Mouse (Mus musculus): ENCODE measurements around the gene Wnt8b. TPM values are rescaled to one million over a fixed set of nuclear protein-coding genes. Genes with fewer than 3 reads are reported as not detected.

Wnt8b gene
- total and polyA plus RNA-seq, 2 experiments from 2014 or later: not detected

GRCm38 (mm10) chr19:44500240-44500639, 7.0 kb downstream of the Wnt8b start:
- 68% methylated on average over 5 of the region's 5 CpGs for WGBS
- no peak overlapping the region for H3K4me3 ChIP-seq (ENCODE audit: low read depth, low read length)
- ATAC-seq (ENCODE audit: insufficient read depth, low read depth): no peak

GRCm38 (mm10) chr19:44501925-44502324, 8.7 kb downstream of the Wnt8b start:
- Histone ChIP-seq H3K9me3 (replicated peaks; ENCODE audit: control insufficient read depth, low read length) (no peaks in the 10 kb centered on the region), H3K36me3 (replicated peaks; ENCODE audit: control insufficient read depth, insufficient read depth, low read length) (no peaks in the 10 kb centered on the region), H3K4me2 (ENCODE audit: low read depth, low read length) (no peak overlapping the region), H3K9ac (replicated peaks; ENCODE audit: low read depth, low read length) (no peak overlapping the region), H3K27me3 (ENCODE audit: control insufficient read depth, insufficient read depth, low read length) (peaks cover 20% of the 10 kb centered on the region; the same call in 1 of the 2 replicates), H3K27ac (ENCODE audit: low read depth) (no peak overlapping the region), H3K4me3 (ENCODE audit: low read depth, low read length) (no peak overlapping the region), H3K4me1 (ENCODE audit: control insufficient read depth, insufficient read depth) (no peaks in the 10 kb centered on the region)
- 69% methylated on average over 6 of the region's 6 CpGs for WGBS
- ATAC-seq (ENCODE audit: insufficient read depth, low read depth): no peak
- TF ChIP-seq CTCF (IDR thresholded peaks at IDR 0.05; ENCODE audit: low read depth) (no peak), EP300 (IDR thresholded peaks at IDR 0.05; ENCODE audit: low read depth) (no peak)
- no peak for DNase-seq (ENCODE audit: low spot score)

More at GRCm38 (mm10) chr19:44500240-44500639, 7.0 kb downstream of the Wnt8b start:
- TF ChIP-seq CTCF (IDR thresholded peaks at IDR 0.05; ENCODE audit: low read depth) (no peak), EP300 (IDR thresholded peaks at IDR 0.05; ENCODE audit: low read depth) (no peak)
- peaks cover 10% of the 10 kb centered on the region; the same call in 1 of the 2 replicates for H3K27me3 ChIP-seq (ENCODE audit: control insufficient read depth, insufficient read depth, low read length)
- H3K4me1 ChIP-seq (ENCODE audit: control insufficient read depth, insufficient read depth): no peaks in the 10 kb centered on the region
- H3K36me3 ChIP-seq (replicated peaks; ENCODE audit: control insufficient read depth, insufficient read depth, low read length): no peaks in the 10 kb centered on the region
- DNase-seq (ENCODE audit: low spot score): no peak
- H3K4me2 ChIP-seq (ENCODE audit: low read depth, low read length): no peak overlapping the region
- H3K9me3 ChIP-seq (replicated peaks; ENCODE audit: control insufficient read depth, low read length): no peaks in the 10 kb centered on the region
- H3K27ac ChIP-seq (ENCODE audit: low read depth): no peak overlapping the region
- no peak overlapping the region for H3K9ac ChIP-seq (replicated peaks; ENCODE audit: low read depth, low read length)

- no peaks in the 10 kb centered on the region for H3K9me3 ChIP-seq (replicated peaks; ENCODE audit: control insufficient read depth, low read length)
- H3K4me1 ChIP-seq (ENCODE audit: control insufficient read depth, insufficient read depth): no peaks in the 10 kb centered on the region
- DNase-seq (ENCODE audit: low spot score) (no peak), ATAC-seq (ENCODE audit: insufficient read depth, low read depth) (no peak)
- 47% methylated on average over 4 of the region's 4 CpGs for WGBS
- H3K4me2 ChIP-seq (ENCODE audit: low read depth, low read length): no peak overlapping the region
- no peaks in the 10 kb centered on the region for H3K36me3 ChIP-seq (replicated peaks; ENCODE audit: control insufficient read depth, insufficient read depth, low read length)
- peaks cover 22% of the 10 kb centered on the region; the same call in 1 of the 2 replicates for H3K27me3 ChIP-seq (ENCODE audit: control insufficient read depth, insufficient read depth, low read length)
- no peak overlapping the region for H3K9ac ChIP-seq (replicated peaks; ENCODE audit: low read depth, low read length)
- no peak for TF ChIP-seq CTCF (IDR thresholded peaks at IDR 0.05; ENCODE audit: low read depth)
- no peak for TF ChIP-seq EP300 (IDR thresholded peaks at IDR 0.05; ENCODE audit: low read depth)
- H3K27ac ChIP-seq (ENCODE audit: low read depth): no peak overlapping the region
- no peak overlapping the region for H3K4me3 ChIP-seq (ENCODE audit: low read depth, low read length)
Observed at GRCm38 (mm10) chr19:44502741-44503140, 9.5 kb downstream of the Wnt8b start.

GRCm38 (mm10) chr19:44510534-44511175, 17.4 kb downstream of the Wnt8b start:
- Histone ChIP-seq H3K27ac (ENCODE audit: low read depth) (no peak overlapping the region), H3K9me3 (replicated peaks; ENCODE audit: control insufficient read depth, low read length) (no peaks in the 10 kb centered on the region), H3K36me3 (replicated peaks; ENCODE audit: control insufficient read depth, insufficient read depth, low read length) (no peaks in the 10 kb centered on the region), H3K9ac (replicated peaks; ENCODE audit: low read depth, low read length) (no peak overlapping the region), H3K4me1 (ENCODE audit: control insufficient read depth, insufficient read depth) (0 out of 2 replicates have a peak, but pooled peaks cover 7% of the 10 kb centered on the region), H3K4me3 (ENCODE audit: low read depth, low read length) (peak overlapping the region; percentile 55; the same call in 1 of the 2 replicates), H3K27me3 (ENCODE audit: control insufficient read depth, insufficient read depth, low read length) (peaks cover 77% of the 10 kb centered on the region), H3K4me2 (ENCODE audit: low read depth, low read length) (peak overlapping the region; percentile 88; the same call in 1 of the 2 replicates)
- WGBS: 10% methylated on average over 12 of the region's 12 CpGs
- DNase-seq (ENCODE audit: low spot score): no peak
- ATAC-seq (ENCODE audit: insufficient read depth, low read depth): no peak
- TF ChIP-seq CTCF (IDR thresholded peaks at IDR 0.05; ENCODE audit: low read depth) (no peak), EP300 (IDR thresholded peaks at IDR 0.05; ENCODE audit: low read depth) (no peak)

DNA sequence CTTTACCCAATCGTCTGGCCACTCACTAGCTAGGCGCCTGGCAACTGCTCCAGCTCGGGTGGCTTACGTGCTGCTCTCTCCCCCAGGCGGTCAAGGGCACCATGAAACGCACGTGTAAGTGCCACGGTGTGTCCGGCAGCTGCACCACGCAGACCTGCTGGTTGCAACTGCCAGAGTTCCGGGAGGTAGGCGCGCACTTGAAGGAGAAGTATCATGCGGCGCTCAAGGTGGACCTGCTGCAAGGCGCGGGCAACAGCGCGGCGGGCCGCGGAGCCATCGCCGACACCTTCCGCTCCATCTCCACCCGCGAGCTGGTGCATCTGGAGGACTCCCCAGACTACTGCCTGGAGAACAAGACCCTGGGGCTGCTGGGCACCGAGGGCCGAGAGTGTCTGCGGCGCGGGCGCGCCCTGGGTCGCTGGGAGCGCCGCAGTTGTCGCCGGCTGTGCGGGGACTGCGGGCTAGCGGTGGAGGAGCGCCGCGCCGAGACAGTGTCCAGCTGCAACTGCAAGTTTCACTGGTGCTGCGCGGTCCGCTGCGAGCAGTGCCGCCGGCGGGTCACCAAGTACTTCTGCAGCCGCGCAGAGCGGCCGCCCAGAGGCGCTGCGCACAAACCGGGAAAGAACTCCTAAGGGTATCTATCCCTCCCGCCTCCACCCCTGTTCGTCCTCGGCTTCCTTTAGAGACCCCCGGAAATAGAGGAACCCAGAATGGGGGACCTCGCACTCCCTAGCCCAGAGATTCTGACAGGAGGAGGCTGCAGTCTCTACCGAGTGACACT, 18.4 kb downstream of the Wnt8b start:
- Histone ChIP-seq H3K36me3 (replicated peaks; ENCODE audit: control insufficient read depth, insufficient read depth, low read length) (no peaks in the 10 kb centered on the region), H3K4me1 (ENCODE audit: control insufficient read depth, insufficient read depth) (0 out of 2 replicates have a peak, but pooled peaks cover 7% of the 10 kb centered on the region), H3K9me3 (replicated peaks; ENCODE audit: control insufficient read depth, low read length) (no peaks in the 10 kb centered on the region), H3K4me3 (ENCODE audit: low read depth, low read length) (peak overlapping the region; percentile 55), H3K27me3 (ENCODE audit: control insufficient read depth, insufficient read depth, low read length) (peaks cover 71% of the 10 kb centered on the region), H3K4me2 (ENCODE audit: low read depth, low read length) (peak overlapping the region; percentile 88), H3K9ac (replicated peaks; ENCODE audit: low read depth, low read length) (0 out of 2 replicates have a peak overlapping the region, but pooled peaks have one; percentile 4), H3K27ac (ENCODE audit: low read depth) (no peak overlapping the region)
- WGBS: 1% methylated on average over 65 of the region's 66 CpGs
- ATAC-seq (ENCODE audit: insufficient read depth, low read depth): peak; percentile 67
- DNase-seq (ENCODE audit: low spot score): peak; percentile 51
- TF ChIP-seq EP300 (IDR thresholded peaks at IDR 0.05; ENCODE audit: low read depth) (no peak), CTCF (IDR thresholded peaks at IDR 0.05; ENCODE audit: low read depth) (no peak)
